In genomic region chr3:136325783-136326182, GRCm38 (mm10) we compare ENCODE assay signal across 9 mouse cellular contexts. TPM values are rescaled to one million over a fixed set of nuclear protein-coding genes. Genes with fewer than 3 reads are reported as not detected.
DNase-seq lines count a peak whose midpoint lies in the region; ATAC-seq lines count a peak whose summit lies in the region.
"Had no signal": no experiment of that assay in that cellular context is flagged by ENCODE, and none has a peak within 500 bp of the region (broad histone marks: within the 10 kb centered on the region; RNA-seq: fewer than 3 reads in every experiment).

Gene Bank1 (minus strand): TSS chr3:136326066.

- no peak within 1 kb of the TSS for H3K4me2 ChIP-seq in liver, embryonic 12.5 days
- no peak within 1 kb of the TSS for H3K4me2 ChIP-seq in midbrain, embryonic 14.5 days (ENCODE audit: low read length)

- no peaks in the 10 kb centered on the region for H3K9me3 ChIP-seq in liver, embryonic 12.5 days (replicated peaks)
- H3K9me3 ChIP-seq in midbrain, embryonic 14.5 days (ENCODE audit: control insufficient read depth, low read length): no peaks in the 10 kb centered on the region

- peak; percentile 11 to 42 for DNase-seq in left cerebral cortex, postnatal 10 days (ENCODE audit: extremely low spot score in 1 of 2, low spot score in 2 of 2)
- no peak for DNase-seq in left cerebral cortex, postnatal 36 days (ENCODE audit: low spot score in 2 of 2)
- DNase-seq in gastrocnemius, adult 18-20 months (ENCODE audit: low spot score): peak; percentile 9
- DNase-seq in right cerebral cortex, postnatal 25 days: peak; percentile 20
- no peak for DNase-seq in retina, postnatal 1 day
- no peak for DNase-seq in midbrain, embryonic 14.5 days
- DNase-seq in cerebellum, adult 9-11 months: no peak

- 0 out of 2 replicates have a peak, but pooled peaks have one; percentile 35 for ATAC-seq in liver, embryonic 12.5 days
- no peak for ATAC-seq in midbrain, embryonic 14.5 days (ENCODE audit: low FRiP score, low TSS enrichment)
- ATAC-seq: Patski had no signal

- no peaks in the 10 kb centered on the region for H3K4me1 ChIP-seq in liver, embryonic 12.5 days
- no peaks in the 10 kb centered on the region for H3K4me1 ChIP-seq in midbrain, embryonic 14.5 days (ENCODE audit: control insufficient read depth, insufficient read depth, low read length)

- intact Hi-C loops in left cerebral cortex, postnatal 10 days (cut with DNase I): no loop called here
- intact Hi-C loops in left cerebral cortex, postnatal 36 days (cut with DNase I): no loop called here

- no peak within 1 kb of the TSS for H3K27ac ChIP-seq in liver, embryonic 12.5 days
- H3K27ac ChIP-seq in midbrain, embryonic 14.5 days (replicated peaks; ENCODE audit: low read depth, low read length): no peak within 1 kb of the TSS

- H3K36me3 ChIP-seq in liver, embryonic 12.5 days: no peaks in the 10 kb centered on the region
- H3K36me3 ChIP-seq in midbrain, embryonic 14.5 days (ENCODE audit: control insufficient read depth, insufficient read depth, low read length): no peaks in the 10 kb centered on the region

- 18% methylated on average over 5 of the region's 5 CpGs for WGBS in liver, embryonic 12.5 days (ENCODE audit: insufficient replicate concordance)
- WGBS in midbrain, embryonic 14.5 days: 80% methylated on average over 5 of the region's 5 CpGs

- no peak within 1 kb of the TSS for H3K4me3 ChIP-seq in liver, embryonic 12.5 days
- H3K4me3 ChIP-seq in midbrain, embryonic 14.5 days (replicated peaks; ENCODE audit: low read depth, low read length): no peak within 1 kb of the TSS

- no peak within 1 kb of the TSS for H3K9ac ChIP-seq in liver, embryonic 12.5 days
- no peak within 1 kb of the TSS for H3K9ac ChIP-seq in midbrain, embryonic 14.5 days (replicated peaks; ENCODE audit: low read length)

- H3K27me3 ChIP-seq in liver, embryonic 12.5 days (replicated peaks): no peaks in the 10 kb centered on the region
- no peaks in the 10 kb centered on the region for H3K27me3 ChIP-seq in midbrain, embryonic 14.5 days (ENCODE audit: control insufficient read depth, insufficient read depth, low read length)
- H3K27me3 ChIP-seq: Patski had no signal

RNA-seq across cellular contexts. Expression of gene Bank1, which starts in this region (rescaled TPM):
- total RNA-seq in left cerebral cortex, postnatal 10 days (2021): under 1 TPM; 0.71 to 0.73 TPM
- total RNA-seq in left cerebral cortex, postnatal 36 days (2021): 1 to 10 TPM in 1 of 2 experiments, under 1 TPM in 1; 0.72 to 1.2 TPM
- under 1 TPM; 0.14 to 0.38 TPM for total RNA-seq in gastrocnemius, adult 18-20 months (2021)
- polyA plus RNA-seq in liver, embryonic 12.5 days (2016; fragmentation: Nextera tagmentation; extraction: Ambion mirVana): 1.8 and 2.0 TPM in 2 replicates
- 0.19 and 0.61 TPM in 2 replicates for polyA plus RNA-seq in midbrain, embryonic 14.5 days (2014; fragmentation: Nextera tagmentation; extraction: Ambion mirVana)

Comparison
In these comparisons a context has a peak if more than half of its experiments do, and no peak if none do; other contexts are left out.
1. Peak in DNase-seq in left cerebral cortex, postnatal 10 days; RNA of the gene not detected or under 1 TPM.
2. Peak in DNase-seq in gastrocnemius, adult 18-20 months; RNA of the gene not detected or under 1 TPM.